Mouse (Mus musculus): ENCODE data around the gene Swsap1. TPM values are rescaled to one million over a fixed set of nuclear protein-coding genes. Genes with fewer than 3 reads are reported as not detected.

Swsap1 gene
- polyA plus RNA-seq (2015; fragmentation: Nextera tagmentation; extraction: Ambion mirVana), result 4.2 and 5.4 TPM in 2 replicates

DNA sequence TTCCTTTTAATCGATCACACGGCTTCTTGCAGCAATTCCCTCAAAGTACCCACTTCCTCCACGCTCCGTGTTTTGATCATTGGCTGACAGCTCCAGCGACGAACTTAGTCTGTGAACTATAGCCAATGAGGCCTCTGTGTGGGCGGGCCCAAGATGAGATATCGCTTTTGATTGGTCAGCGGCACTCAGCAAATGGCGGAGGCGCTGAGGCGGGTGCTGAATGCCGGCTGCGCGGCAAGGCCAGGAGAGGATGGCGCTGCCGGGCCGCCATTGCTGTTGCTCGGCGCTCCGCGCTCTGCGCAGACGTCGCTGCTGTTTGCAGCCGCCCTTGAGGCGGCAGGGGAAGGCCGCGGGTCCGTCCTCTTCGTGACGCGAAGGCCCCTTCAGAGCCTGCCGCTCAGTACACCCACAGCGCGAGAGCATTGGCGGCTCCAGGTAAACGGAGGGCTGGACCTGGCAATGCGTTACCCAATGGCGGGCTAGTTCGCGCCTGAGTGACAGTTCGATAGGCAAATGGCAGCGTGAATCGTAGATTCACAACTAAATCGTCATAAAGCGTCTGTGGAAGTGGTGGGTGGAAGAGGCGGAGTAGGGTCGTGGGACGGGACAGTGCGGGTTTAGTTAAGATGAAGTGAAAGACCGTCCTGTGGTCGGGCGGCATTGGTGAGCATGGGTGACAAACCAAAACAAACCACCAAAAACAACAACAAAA is at the start of gene Swsap1:
TSS of gene Swsap1 (plus strand) at position 186 of the 712 bp plus-strand sequence.
- DNase-seq (ENCODE audit: low spot score) (peak; percentile 96), ATAC-seq (ENCODE audit: low FRiP score, low TSS enrichment) (peak; percentile 98)
- no peaks in the 10 kb centered on the region for H3K27me3 ChIP-seq (ENCODE audit: control insufficient read depth, insufficient read depth, low read length)
- WGBS, result under 1% methylated on average over 52 of the region's 54 CpGs
- no peaks in the 10 kb centered on the region for H3K9me3 ChIP-seq (ENCODE audit: control insufficient read depth, low read length)
- peak within 1 kb of the TSS; percentile 63 for H3K4me2 ChIP-seq (replicated peaks; ENCODE audit: low read depth)
- H3K36me3 ChIP-seq (ENCODE audit: control insufficient read depth, insufficient read depth, low read length), result no peaks in the 10 kb centered on the region
- no peak for TF ChIP-seq CTCF (IDR thresholded peaks at IDR 0.05; ENCODE audit: low read depth)
- H3K4me1 ChIP-seq (replicated peaks; ENCODE audit: control insufficient read depth, insufficient read depth), result no peaks in the 10 kb centered on the region
- H3K4me3 ChIP-seq (ENCODE audit: low read depth, low read length), result peak within 1 kb of the TSS; percentile 71
- H3K27ac ChIP-seq (replicated peaks), result peak within 1 kb of the TSS; percentile 95
- H3K9ac ChIP-seq (ENCODE audit: low read length), result peak within 1 kb of the TSS; percentile 78

DNA sequence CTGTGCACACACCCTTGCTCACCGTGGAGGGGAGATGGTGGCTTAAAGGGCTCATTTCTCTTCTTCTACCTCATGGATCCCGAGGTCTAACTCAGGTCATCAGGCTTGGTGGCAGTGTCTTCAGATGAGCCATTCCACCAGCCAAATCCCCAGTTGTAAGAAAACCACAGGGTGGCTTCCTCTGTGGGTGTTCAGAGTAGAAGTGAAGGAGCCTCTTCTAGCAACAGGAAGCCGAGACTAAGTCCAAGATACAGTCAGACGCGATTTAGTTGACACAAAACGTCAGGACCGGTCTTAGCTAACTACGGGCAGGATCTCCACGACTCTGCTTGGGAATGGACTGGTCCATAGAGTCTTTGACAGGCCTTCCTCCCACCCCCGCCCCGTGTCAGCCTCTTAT is 47.3 kb upstream of the Swsap1 start:
- DNase-seq (ENCODE audit: low spot score) (no peak), ATAC-seq (ENCODE audit: low FRiP score, low TSS enrichment) (no peak)
- Histone ChIP-seq H3K36me3 (ENCODE audit: control insufficient read depth, insufficient read depth, low read length) (peaks cover 10% of the 10 kb centered on the region; the same call in 1 of the 2 replicates), H3K4me1 (replicated peaks; ENCODE audit: control insufficient read depth, insufficient read depth) (no peaks in the 10 kb centered on the region), H3K4me3 (ENCODE audit: low read depth, low read length) (no peak overlapping the region), H3K4me2 (replicated peaks; ENCODE audit: low read depth) (no peak overlapping the region), H3K9me3 (ENCODE audit: control insufficient read depth, low read length) (no peaks in the 10 kb centered on the region), H3K27me3 (ENCODE audit: control insufficient read depth, insufficient read depth, low read length) (no peaks in the 10 kb centered on the region), H3K27ac (replicated peaks) (no peak overlapping the region), H3K9ac (ENCODE audit: low read length) (no peak overlapping the region)
- 71% methylated on average over 11 of the region's 11 CpGs for WGBS
- TF ChIP-seq CTCF (IDR thresholded peaks at IDR 0.05; ENCODE audit: low read depth), result no peak
- TF ChIP-seq EP300 (optimal IDR thresholded peaks at IDR 0.05), result no peak

GRCm38 (mm10) chr9:21909474-21910223 is 45.9 kb upstream of the Swsap1 start:
- WGBS, result 76% methylated on average over 10 of the region's 10 CpGs
- H3K36me3 ChIP-seq (ENCODE audit: control insufficient read depth, insufficient read depth, low read length), result peaks cover 10% of the 10 kb centered on the region; the same call in 1 of the 2 replicates
- ATAC-seq (ENCODE audit: low FRiP score, low TSS enrichment), result no peak
- TF ChIP-seq EP300 (optimal IDR thresholded peaks at IDR 0.05) (no peak), CTCF (IDR thresholded peaks at IDR 0.05; ENCODE audit: low read depth) (no peak)
- H3K4me1 ChIP-seq (replicated peaks; ENCODE audit: control insufficient read depth, insufficient read depth), result no peaks in the 10 kb centered on the region
- no peaks in the 10 kb centered on the region for H3K9me3 ChIP-seq (ENCODE audit: control insufficient read depth, low read length)
- H3K27me3 ChIP-seq (ENCODE audit: control insufficient read depth, insufficient read depth, low read length), result no peaks in the 10 kb centered on the region
- no peak overlapping the region for H3K9ac ChIP-seq (ENCODE audit: low read length)
- H3K27ac ChIP-seq (replicated peaks), result no peak overlapping the region
- no peak overlapping the region for H3K4me2 ChIP-seq (replicated peaks; ENCODE audit: low read depth)
- no peak for DNase-seq (ENCODE audit: low spot score)
- no peak overlapping the region for H3K4me3 ChIP-seq (ENCODE audit: low read depth, low read length)

DNA sequence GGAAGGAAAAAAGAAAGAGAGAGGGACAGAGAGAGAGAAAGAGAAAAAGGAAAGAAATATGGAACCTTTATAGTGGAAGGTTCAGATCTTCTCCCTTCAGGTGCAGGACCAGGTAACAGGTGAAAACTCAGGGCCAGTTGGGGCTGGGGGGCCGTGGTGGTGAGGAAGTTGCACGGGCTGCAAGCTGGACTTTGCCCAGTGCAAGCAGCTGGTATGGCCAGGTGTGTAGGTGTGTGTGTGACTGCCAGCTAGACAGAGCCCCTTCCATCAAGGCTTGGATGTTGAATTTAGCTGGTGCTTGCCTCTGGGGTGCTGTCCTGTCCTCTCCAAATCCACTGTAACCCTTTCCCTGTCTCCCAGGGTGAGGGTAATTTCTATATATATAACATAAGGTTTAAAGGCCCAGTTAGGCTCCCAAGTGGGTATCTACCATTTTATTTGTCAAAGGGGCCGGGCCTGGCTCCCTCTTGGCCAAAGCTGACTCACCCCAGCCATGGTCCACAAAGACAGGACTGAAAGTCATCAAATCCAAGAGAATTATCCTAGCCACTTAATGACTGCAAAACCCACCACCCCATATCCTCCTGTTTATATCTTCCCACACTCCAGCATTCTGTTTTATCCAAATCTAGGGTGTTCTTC is 38.6 kb upstream of the Swsap1 start:
- ATAC-seq (ENCODE audit: low FRiP score, low TSS enrichment), result peak; percentile 65
- WGBS, result 43% methylated on average over 3 of the region's 3 CpGs
- H3K9ac ChIP-seq (ENCODE audit: low read length), result peak overlapping the region; percentile 92

GRCm38 (mm10) chr9:21917493-21918034 is 38.0 kb upstream of the Swsap1 start:
- TF ChIP-seq EP300 (optimal IDR thresholded peaks at IDR 0.05) (no peak), CTCF (IDR thresholded peaks at IDR 0.05; ENCODE audit: low read depth) (no peak)
- ATAC-seq (ENCODE audit: low FRiP score, low TSS enrichment), result peak; percentile 45
- peaks cover 3% of the 10 kb centered on the region; the same call in 1 of the 2 replicates for H3K36me3 ChIP-seq (ENCODE audit: control insufficient read depth, insufficient read depth, low read length)
- no peaks in the 10 kb centered on the region for H3K9me3 ChIP-seq (ENCODE audit: control insufficient read depth, low read length)
- H3K27ac ChIP-seq (replicated peaks), result peak overlapping the region; percentile 99
- H3K4me3 ChIP-seq (ENCODE audit: low read depth, low read length), result peak overlapping the region; percentile 74
- WGBS, result 2% methylated on average over 35 of the region's 35 CpGs
- H3K4me2 ChIP-seq (replicated peaks; ENCODE audit: low read depth), result peak overlapping the region; percentile 90
- H3K4me1 ChIP-seq (replicated peaks; ENCODE audit: control insufficient read depth, insufficient read depth), result no peaks in the 10 kb centered on the region
- peak; percentile 55 for DNase-seq (ENCODE audit: low spot score)
- H3K27me3 ChIP-seq (ENCODE audit: control insufficient read depth, insufficient read depth, low read length), result no peaks in the 10 kb centered on the region
- peak overlapping the region; percentile 92 for H3K9ac ChIP-seq (ENCODE audit: low read length)

More for the DNA sequence above, 38.6 kb upstream of the Swsap1 start:
- Histone ChIP-seq H3K4me3 (ENCODE audit: low read depth, low read length) (peak overlapping the region; percentile 74), H3K36me3 (ENCODE audit: control insufficient read depth, insufficient read depth, low read length) (peaks cover 3% of the 10 kb centered on the region; the same call in 1 of the 2 replicates), H3K27ac (replicated peaks) (peak overlapping the region; percentile 99), H3K4me1 (replicated peaks; ENCODE audit: control insufficient read depth, insufficient read depth) (no peaks in the 10 kb centered on the region), H3K27me3 (ENCODE audit: control insufficient read depth, insufficient read depth, low read length) (no peaks in the 10 kb centered on the region), H3K4me2 (replicated peaks; ENCODE audit: low read depth) (peak overlapping the region; percentile 90), H3K9me3 (ENCODE audit: control insufficient read depth, low read length) (no peaks in the 10 kb centered on the region)
- peak; percentile 78 for DNase-seq (ENCODE audit: low spot score)
- no peak for TF ChIP-seq EP300 (optimal IDR thresholded peaks at IDR 0.05)
- no peak for TF ChIP-seq CTCF (IDR thresholded peaks at IDR 0.05; ENCODE audit: low read depth)
